Mouse (Mus musculus) telencephalon, adult 2 months (tissue): Measurements from ENCODE around the gene Trnt1.
A peak's percentile ranks its signal among the peaks of the same experiment; 100 is the strongest.

Source experiments
- DNase-seq: peaks from one replicate; pipeline ENCODE4 v3.0.0-alpha.2; 2011; ENCODE audit warnings: low read depth, low spot score

Gene Trnt1

GRCm38 (mm10) chr6:106768640-106769289 lies at the start of gene Trnt1:
TSS of gene Trnt1 (plus strand) at chr6:106769120.
- DNase-seq, result peak; percentile 97

GRCm38 (mm10) chr6:106725642-106726041 lies 43.3 kb upstream of the Trnt1 start:
- DNase-seq, result no peak

- DNase-seq, result no peak
Measured at GRCm38 (mm10) chr6:106726078-106726477, 42.8 kb upstream of the Trnt1 start.

GRCm38 (mm10) chr6:106727703-106728102 lies 41.2 kb upstream of the Trnt1 start:
- no peak for DNase-seq

- DNase-seq, result no peak
Measured at GRCm38 (mm10) chr6:106729682-106730314, 39.1 kb upstream of the Trnt1 start.

GRCm38 (mm10) chr6:106732563-106732962 lies 36.4 kb upstream of the Trnt1 start:
- no peak for DNase-seq

GRCm38 (mm10) chr6:106738229-106738628 lies 30.7 kb upstream of the Trnt1 start:
- no peak for DNase-seq

- DNase-seq, result no peak
Measured at GRCm38 (mm10) chr6:106740244-106740825, 28.6 kb upstream of the Trnt1 start.

GRCm38 (mm10) chr6:106743556-106744233 lies 25.2 kb upstream of the Trnt1 start:
- no peak for DNase-seq

- DNase-seq, result no peak
Measured at GRCm38 (mm10) chr6:106745673-106746394, 23.1 kb upstream of the Trnt1 start.

GRCm38 (mm10) chr6:106747251-106747650 lies 21.7 kb upstream of the Trnt1 start:
- DNase-seq, result no peak

- no peak for DNase-seq
Measured at GRCm38 (mm10) chr6:106747804-106748203, 21.1 kb upstream of the Trnt1 start.

GRCm38 (mm10) chr6:106748887-106749388 lies 20.0 kb upstream of the Trnt1 start, which contains the start of gene Il5ra:
TSS of gene Il5ra (minus strand) at chr6:106749037.
- DNase-seq, result no peak

GRCm38 (mm10) chr6:106750291-106750690 lies 18.6 kb upstream of the Trnt1 start:
- no peak for DNase-seq

- DNase-seq, result no peak
Measured at GRCm38 (mm10) chr6:106758299-106758698, 10.6 kb upstream of the Trnt1 start.

GRCm38 (mm10) chr6:106760473-106761218 lies 8.3 kb upstream of the Trnt1 start:
- DNase-seq, result no peak

GRCm38 (mm10) chr6:106761486-106761885 lies 7.4 kb upstream of the Trnt1 start:
- no peak for DNase-seq

- DNase-seq, result no peak
Measured at GRCm38 (mm10) chr6:106765892-106766291, 3.0 kb upstream of the Trnt1 start.

GRCm38 (mm10) chr6:106766774-106767173 lies 2.1 kb upstream of the Trnt1 start:
- no peak for DNase-seq

GRCm38 (mm10) chr6:106769290-106769866 lies 458 bp downstream of the Trnt1 start:
- no peak for DNase-seq
